Mouse (Mus musculus): ENCODE data around the gene Lnx2. TPM values are rescaled to one million over a fixed set of nuclear protein-coding genes. Genes with fewer than 3 reads are reported as not detected.

Gene Lnx2
- polyA plus RNA-seq, 1 experiment = 48.3 TPM

DNA sequence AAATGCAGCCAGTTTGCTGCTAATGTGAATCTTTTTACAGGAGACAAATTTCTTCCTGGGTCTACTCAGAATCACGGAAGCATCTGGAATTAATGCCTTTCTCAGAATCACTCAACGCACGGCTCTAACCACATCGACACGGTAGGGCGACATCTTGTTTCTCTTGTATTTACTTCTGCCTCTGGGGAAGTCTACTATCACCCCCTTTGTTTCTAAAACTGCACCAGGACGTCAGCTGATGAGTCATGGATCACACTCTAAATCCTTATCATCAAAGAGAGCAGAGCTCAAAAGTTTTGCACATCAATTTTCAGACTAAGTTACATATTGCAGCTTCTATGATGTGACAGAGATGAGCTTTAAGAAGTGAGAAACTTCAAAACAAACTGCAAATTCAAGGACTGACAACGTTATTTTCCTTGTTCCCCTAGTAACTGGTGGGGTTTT lies 13.1 kb downstream of the Lnx2 start:
- no peak overlapping the region for H3K4me3 ChIP-seq (ENCODE audit: control insufficient read depth, insufficient read depth, low read length)
- no peaks in the 10 kb centered on the region for H3K36me3 ChIP-seq (ENCODE audit: control insufficient read depth, insufficient read depth, low read length)
- no peak for TF ChIP-seq CTCF (IDR thresholded peaks at IDR 0.05; ENCODE audit: borderline replicate concordance, control insufficient read depth, extremely low read depth, insufficient read depth, low read length, poor library complexity)
- no peak for TF ChIP-seq POLR2A (IDR thresholded peaks at IDR 0.05; ENCODE audit: control insufficient read depth, extremely low read depth, insufficient read depth, low read length, poor library complexity)
- DNase-seq = no peak
- 63% methylated on average over 8 of the region's 8 CpGs for whole genome bisulfite sequencing
- H3K27me3 ChIP-seq (ENCODE audit: control insufficient read depth, insufficient read depth, low read length) = no peaks in the 10 kb centered on the region
- H3K27ac ChIP-seq (ENCODE audit: control insufficient read depth, insufficient read depth, low read length) = no peak overlapping the region
- H3K4me1 ChIP-seq (replicated peaks; ENCODE audit: control insufficient read depth, insufficient read depth, low read length) = peaks cover 22% of the 10 kb centered on the region

DNA sequence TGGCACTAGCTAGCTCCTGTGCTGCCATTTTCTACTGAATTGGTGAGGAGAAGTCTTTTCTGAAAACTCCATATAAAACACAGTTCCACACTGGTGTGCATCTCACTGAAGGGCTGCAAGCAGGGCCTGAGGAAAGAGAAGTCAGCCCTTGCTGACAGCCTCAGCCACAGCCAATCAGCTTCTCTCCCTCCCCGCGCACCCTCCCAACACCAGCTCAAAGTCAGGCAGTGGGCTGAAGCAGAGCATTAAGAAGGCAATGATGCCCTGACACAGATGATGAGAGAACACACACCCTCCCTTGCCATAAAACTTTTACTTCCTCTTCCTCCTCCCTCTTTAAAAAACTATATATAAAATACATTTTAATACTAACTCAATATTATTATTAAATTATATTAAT lies 16.4 kb downstream of the Lnx2 start:
- H3K27me3 ChIP-seq (ENCODE audit: control insufficient read depth, insufficient read depth, low read length) = no peaks in the 10 kb centered on the region
- no peak for TF ChIP-seq CTCF (IDR thresholded peaks at IDR 0.05; ENCODE audit: borderline replicate concordance, control insufficient read depth, extremely low read depth, insufficient read depth, low read length, poor library complexity)
- no peak for TF ChIP-seq POLR2A (IDR thresholded peaks at IDR 0.05; ENCODE audit: control insufficient read depth, extremely low read depth, insufficient read depth, low read length, poor library complexity)
- H3K27ac ChIP-seq (ENCODE audit: control insufficient read depth, insufficient read depth, low read length) = no peak overlapping the region
- WGBS = 59% methylated on average over 2 of the region's 2 CpGs
- no peak overlapping the region for H3K4me3 ChIP-seq (ENCODE audit: control insufficient read depth, insufficient read depth, low read length)
- H3K4me1 ChIP-seq (replicated peaks; ENCODE audit: control insufficient read depth, insufficient read depth, low read length) = peaks cover 22% of the 10 kb centered on the region
- H3K36me3 ChIP-seq (ENCODE audit: control insufficient read depth, insufficient read depth, low read length) = no peaks in the 10 kb centered on the region
- peak; percentile 32 for DNase-seq

DNA sequence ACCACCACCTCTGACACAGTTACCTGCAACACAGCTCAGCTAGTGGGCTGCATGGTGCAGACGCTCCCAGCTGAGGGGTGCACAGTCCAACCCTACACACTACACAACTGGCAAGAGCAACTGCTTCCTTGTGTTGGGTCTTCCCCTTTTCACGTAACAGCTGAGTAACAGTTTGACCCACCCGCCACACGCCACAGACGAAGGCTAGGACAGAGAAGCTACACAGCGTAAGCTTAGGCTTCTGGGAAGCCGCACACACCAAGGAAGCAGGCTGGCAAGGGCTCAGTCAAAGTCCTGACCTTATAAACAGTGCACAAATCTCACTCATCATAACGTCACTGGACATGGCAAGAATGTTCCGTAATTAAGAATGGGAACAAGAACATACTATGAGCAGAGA lies 17.1 kb downstream of the Lnx2 start:
- 71% methylated on average over 9 of the region's 9 CpGs for WGBS
- H3K4me3 ChIP-seq (ENCODE audit: control insufficient read depth, insufficient read depth, low read length) = no peak overlapping the region
- H3K27ac ChIP-seq (ENCODE audit: control insufficient read depth, insufficient read depth, low read length) = no peak overlapping the region
- H3K36me3 ChIP-seq (ENCODE audit: control insufficient read depth, insufficient read depth, low read length) = no peaks in the 10 kb centered on the region
- peaks cover 17% of the 10 kb centered on the region for H3K4me1 ChIP-seq (replicated peaks; ENCODE audit: control insufficient read depth, insufficient read depth, low read length)
- DNase-seq = no peak
- H3K27me3 ChIP-seq (ENCODE audit: control insufficient read depth, insufficient read depth, low read length) = no peaks in the 10 kb centered on the region
- TF ChIP-seq POLR2A (IDR thresholded peaks at IDR 0.05; ENCODE audit: control insufficient read depth, extremely low read depth, insufficient read depth, low read length, poor library complexity) (no peak), CTCF (IDR thresholded peaks at IDR 0.05; ENCODE audit: borderline replicate concordance, control insufficient read depth, extremely low read depth, insufficient read depth, low read length, poor library complexity) (no peak)

DNA sequence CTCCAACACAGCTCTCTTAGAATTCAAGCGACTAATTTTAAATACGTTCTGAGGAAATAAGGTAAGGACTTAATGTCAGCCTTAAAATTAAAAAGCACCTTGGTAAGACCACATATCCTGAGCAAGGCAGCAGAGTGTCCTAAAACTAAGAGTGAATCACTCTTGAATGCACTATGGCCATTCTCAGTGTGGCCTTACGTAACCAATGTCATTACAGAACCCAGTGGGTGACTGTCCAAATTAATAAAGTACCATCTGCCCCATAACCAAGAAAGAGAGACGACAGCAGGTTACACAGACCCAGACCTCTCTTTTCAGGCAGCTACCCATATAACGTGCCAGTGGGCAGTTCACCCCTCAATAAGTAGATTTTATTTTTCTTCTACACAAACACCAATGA lies 17.7 kb downstream of the Lnx2 start:
- H3K27me3 ChIP-seq (ENCODE audit: control insufficient read depth, insufficient read depth, low read length) = no peaks in the 10 kb centered on the region
- no peak overlapping the region for H3K27ac ChIP-seq (ENCODE audit: control insufficient read depth, insufficient read depth, low read length)
- no peaks in the 10 kb centered on the region for H3K36me3 ChIP-seq (ENCODE audit: control insufficient read depth, insufficient read depth, low read length)
- TF ChIP-seq CTCF (IDR thresholded peaks at IDR 0.05; ENCODE audit: borderline replicate concordance, control insufficient read depth, extremely low read depth, insufficient read depth, low read length, poor library complexity) (no peak), POLR2A (IDR thresholded peaks at IDR 0.05; ENCODE audit: control insufficient read depth, extremely low read depth, insufficient read depth, low read length, poor library complexity) (no peak)
- WGBS = 94% methylated on average over 5 of the region's 5 CpGs
- H3K4me3 ChIP-seq (ENCODE audit: control insufficient read depth, insufficient read depth, low read length) = no peak overlapping the region
- no peak for DNase-seq
- H3K4me1 ChIP-seq (replicated peaks; ENCODE audit: control insufficient read depth, insufficient read depth, low read length) = peaks cover 13% of the 10 kb centered on the region

DNA sequence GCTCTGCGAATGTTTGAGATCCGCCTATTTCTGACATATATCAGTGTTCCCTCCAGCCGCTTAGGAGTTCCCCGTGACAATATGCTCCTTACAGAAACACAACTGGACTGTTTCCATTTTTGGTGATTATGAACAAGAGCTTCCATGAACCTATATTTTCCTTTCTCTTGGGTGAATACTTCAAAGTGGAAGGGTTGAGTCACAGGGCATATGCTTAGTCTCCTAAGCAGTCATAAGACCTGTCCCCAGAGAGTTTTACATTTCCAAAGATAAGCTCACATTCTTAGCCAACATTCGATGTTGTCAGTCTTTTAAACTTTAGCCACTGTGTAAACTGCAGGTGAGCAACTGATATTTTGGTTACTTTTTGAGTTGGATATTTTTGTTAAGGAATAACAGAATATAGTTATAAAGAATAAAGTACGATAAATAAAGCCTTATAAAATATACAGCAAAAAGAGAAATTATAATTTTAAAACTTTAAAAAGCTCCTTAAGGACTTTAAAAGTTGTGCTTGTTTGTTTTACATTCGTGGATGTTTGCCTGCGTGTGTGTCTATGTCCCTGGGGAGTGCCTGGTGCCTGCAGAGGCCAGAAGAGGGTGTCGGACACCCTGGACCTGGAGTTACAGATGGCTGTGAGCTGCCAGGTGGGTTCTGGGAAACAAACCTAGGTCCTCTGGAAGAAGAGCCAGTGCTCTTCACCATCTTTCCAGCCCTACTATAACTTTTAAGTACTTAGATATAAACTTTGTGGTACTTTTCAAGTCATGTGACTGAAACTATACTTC lies 18.6 kb downstream of the Lnx2 start:
- 93% methylated on average over 9 of the region's 9 CpGs for WGBS

DNA sequence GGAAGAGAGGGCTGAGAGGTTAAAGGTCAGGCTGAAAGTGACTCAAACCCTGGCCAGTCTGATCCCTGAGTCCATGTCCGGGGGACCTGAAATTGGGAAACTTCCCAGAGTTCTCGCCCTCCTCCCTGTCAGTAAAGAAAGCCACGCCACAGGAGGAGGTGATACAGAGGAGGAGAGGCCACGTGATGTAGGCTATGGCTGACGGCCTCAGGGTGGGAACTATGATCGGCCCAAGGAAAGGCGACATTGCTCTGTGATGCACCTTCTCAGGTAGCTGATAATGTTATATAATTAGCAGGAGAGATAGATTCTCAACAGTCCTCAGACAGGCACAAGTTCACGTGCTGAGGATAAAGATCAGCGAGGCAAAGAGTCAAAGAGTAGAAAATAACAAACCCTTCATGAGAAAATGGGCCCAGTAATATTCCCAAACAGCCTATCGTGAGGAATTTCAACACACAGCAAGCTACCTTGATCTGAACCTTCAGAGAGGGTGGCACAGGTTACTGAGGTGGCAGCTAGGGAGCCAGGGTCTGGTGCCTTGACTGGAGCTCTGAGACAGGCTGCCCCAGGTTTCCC lies 19.6 kb downstream of the Lnx2 start:
- TF ChIP-seq POLR2A (IDR thresholded peaks at IDR 0.05; ENCODE audit: control insufficient read depth, extremely low read depth, insufficient read depth, low read length, poor library complexity) = no peak
- no peak for TF ChIP-seq CTCF (IDR thresholded peaks at IDR 0.05; ENCODE audit: borderline replicate concordance, control insufficient read depth, extremely low read depth, insufficient read depth, low read length, poor library complexity)
- H3K4me3 ChIP-seq (ENCODE audit: control insufficient read depth, insufficient read depth, low read length) = no peak overlapping the region
- H3K36me3 ChIP-seq (ENCODE audit: control insufficient read depth, insufficient read depth, low read length) = no peaks in the 10 kb centered on the region
- WGBS = 95% methylated on average over 10 of the region's 10 CpGs
- DNase-seq = no peak
- peaks cover 16% of the 10 kb centered on the region for H3K4me1 ChIP-seq (replicated peaks; ENCODE audit: control insufficient read depth, insufficient read depth, low read length)
- no peak overlapping the region for H3K27ac ChIP-seq (ENCODE audit: control insufficient read depth, insufficient read depth, low read length)
- H3K27me3 ChIP-seq (ENCODE audit: control insufficient read depth, insufficient read depth, low read length) = no peaks in the 10 kb centered on the region

More for the DNA sequence above, 18.6 kb downstream of the Lnx2 start:
- no peak for TF ChIP-seq CTCF (IDR thresholded peaks at IDR 0.05; ENCODE audit: borderline replicate concordance, control insufficient read depth, extremely low read depth, insufficient read depth, low read length, poor library complexity)
- no peak for TF ChIP-seq POLR2A (IDR thresholded peaks at IDR 0.05; ENCODE audit: control insufficient read depth, extremely low read depth, insufficient read depth, low read length, poor library complexity)
- no peaks in the 10 kb centered on the region for H3K27me3 ChIP-seq (ENCODE audit: control insufficient read depth, insufficient read depth, low read length)
- peaks cover 12% of the 10 kb centered on the region for H3K4me1 ChIP-seq (replicated peaks; ENCODE audit: control insufficient read depth, insufficient read depth, low read length)
- DNase-seq = no peak
- H3K4me3 ChIP-seq (ENCODE audit: control insufficient read depth, insufficient read depth, low read length) = no peak overlapping the region
- H3K36me3 ChIP-seq (ENCODE audit: control insufficient read depth, insufficient read depth, low read length) = no peaks in the 10 kb centered on the region
- H3K27ac ChIP-seq (ENCODE audit: control insufficient read depth, insufficient read depth, low read length) = no peak overlapping the region
